Mouse (Mus musculus): ENCODE results near the gene Itsn2.
"Not testable (repeated sequence)": the region's sequence is repeated elsewhere in the genome, so short reads cannot be mapped to it uniquely, and the experiment has no call there.

The Itsn2 gene

DNA sequence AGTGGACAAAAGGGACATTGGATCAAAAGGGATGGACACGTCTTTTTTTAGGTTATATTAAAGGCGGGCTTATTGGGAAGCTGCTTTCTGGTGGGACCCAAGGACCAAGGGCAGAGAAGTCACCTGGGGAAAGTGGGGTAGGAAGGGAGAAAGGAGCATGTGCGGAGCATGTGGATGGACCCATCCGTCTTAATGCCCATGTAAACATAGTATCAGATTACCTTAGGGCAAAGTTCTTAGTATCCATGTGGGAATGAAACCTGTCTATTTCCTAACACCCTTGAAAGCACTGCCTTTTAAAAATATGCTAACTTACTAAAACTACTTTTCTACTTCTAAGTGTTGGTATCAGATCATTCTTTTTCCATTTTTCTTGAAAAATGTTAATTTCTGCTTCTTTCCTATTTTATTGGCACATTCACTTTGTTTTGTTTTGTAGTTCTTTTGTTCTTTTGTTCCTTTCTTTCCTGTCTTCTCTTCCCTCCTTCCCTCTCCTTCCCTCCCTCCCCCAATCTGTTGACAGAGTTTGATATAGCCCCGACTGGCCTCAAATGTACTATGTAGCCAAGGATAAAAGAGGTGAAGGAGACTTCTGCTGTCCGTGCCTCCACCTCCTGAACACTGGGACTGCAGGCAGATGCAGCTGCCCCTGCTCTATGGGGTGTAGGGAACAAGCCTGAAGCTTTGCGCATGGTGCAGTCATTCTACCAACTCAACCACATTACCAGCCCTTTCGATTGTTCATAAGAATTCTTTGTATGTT is 6.4 kb downstream of the Itsn2 start:
- no peak for DNase-seq (ENCODE audit: low spot score in 2 of 2)

DNA sequence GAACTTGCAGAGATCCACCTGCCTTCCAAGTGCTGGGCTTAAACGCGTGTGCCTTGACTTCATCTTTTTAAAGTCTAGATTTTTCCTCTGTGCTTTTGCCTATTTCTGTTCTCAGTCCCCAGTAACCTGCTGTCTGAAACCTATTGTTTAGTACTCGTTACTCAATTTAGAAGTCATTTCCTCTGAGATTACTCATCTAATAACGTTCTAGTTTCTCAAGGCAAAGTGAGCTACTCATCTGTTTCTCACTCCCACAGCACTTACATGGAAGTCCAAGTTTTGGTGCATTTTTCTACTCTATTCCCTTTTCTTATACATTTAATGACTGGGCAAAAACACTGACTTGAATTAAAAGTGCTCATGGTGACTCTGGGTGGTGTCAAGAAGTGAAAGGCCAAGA is 7.3 kb downstream of the Itsn2 start:
- no peak for DNase-seq (ENCODE audit: low spot score in 2 of 2)

DNA sequence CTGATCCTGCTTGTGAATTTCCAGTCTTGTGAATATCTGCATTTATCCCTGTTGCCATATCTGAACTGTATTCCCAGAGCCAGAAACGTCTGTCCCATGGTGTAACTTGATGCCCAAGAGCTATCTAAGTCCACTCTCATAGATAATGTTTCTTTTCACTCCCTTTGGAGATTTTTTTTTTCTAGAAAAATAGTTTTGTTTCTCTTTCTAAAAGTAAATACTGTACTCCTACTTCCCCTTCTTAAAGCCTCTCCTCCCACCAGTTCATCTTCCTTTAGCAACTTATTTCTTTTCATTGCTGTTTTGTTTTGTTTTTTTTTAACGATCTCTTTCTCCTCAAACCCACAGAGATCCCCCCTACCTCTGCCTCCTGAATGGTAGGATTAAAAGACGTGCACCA is 14.2 kb downstream of the Itsn2 start:
- no peak for DNase-seq (ENCODE audit: low spot score in 2 of 2)

DNA sequence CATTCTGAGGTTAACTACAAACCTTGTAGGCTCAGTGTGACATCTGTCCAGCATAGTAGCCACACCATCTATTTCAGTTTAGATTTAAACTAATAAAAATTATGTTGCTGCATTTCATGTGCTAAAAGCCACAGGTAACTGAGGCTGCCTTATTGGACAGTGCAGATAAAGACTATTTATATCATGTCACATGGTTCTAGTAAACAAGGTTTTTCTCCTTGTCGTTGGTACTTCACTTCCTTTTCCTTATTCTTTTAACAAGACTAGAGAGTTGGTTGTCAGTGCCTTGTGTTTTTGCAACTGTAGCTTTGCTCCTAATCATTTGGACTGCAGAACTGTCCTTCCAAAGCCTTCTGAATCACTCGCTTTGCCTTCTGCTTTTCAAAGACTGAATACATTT is 22.3 kb downstream of the Itsn2 start:
- no peak for DNase-seq (ENCODE audit: low spot score in 2 of 2)

DNA sequence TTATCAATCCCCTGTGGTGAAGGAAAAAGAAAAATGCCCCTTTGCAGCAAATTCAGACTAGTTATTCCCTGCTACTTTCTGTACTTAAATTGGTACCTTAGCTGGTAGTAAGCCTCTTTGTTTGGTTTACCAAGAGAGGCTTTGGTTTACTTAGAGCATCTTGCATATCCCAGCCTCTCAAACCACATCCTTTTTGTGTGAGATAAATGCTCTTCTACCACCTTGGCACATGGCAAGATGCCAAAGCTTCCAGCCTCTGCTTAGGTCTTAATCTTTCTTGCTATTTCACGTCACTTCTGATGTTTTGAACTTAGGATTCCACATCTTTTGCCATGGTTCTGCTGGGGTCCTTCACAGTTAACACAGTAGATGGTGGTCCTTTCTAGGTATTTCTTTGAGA is 31.8 kb downstream of the Itsn2 start:
- no peak for DNase-seq (ENCODE audit: low spot score in 2 of 2)

DNA sequence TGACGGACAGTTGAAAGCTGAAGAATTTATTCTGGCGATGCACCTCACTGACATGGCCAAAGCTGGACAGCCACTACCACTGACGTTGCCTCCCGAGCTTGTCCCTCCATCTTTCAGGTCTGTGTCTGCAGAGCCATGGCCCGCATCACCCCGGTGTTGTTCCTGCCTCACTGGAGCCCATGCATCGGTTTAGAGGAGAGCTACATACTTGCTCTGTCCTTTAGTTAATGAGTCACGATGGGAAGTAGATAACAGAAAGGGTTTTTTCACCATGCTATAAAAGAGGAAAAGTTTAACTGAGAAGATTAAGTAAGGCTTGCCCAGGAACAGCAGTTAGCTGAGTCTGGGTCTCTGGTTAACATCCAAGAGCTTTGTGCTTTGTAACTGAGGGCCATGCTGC is 40.5 kb downstream of the Itsn2 start:
- no peak for DNase-seq (ENCODE audit: low spot score in 2 of 2)

DNA sequence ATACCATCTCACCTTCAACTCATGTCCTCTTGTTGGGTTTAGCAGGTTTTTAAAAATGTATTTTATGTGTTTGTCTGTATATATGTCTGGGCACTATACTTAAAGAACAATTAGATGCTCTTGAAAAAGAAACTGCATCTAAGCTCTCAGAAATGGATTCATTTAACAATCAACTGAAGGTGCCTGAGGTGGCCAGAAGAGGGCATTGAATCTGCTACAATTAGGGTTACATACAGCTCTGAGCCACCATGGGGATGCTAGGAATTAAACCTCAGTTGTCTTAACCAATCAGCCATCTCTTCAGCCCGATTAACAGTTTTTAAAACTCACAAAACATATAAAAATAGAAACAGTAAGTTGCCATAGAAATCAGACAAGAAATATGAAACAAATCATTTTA is 46.0 kb downstream of the Itsn2 start:
- no peak for DNase-seq (ENCODE audit: low spot score in 2 of 2)

DNA sequence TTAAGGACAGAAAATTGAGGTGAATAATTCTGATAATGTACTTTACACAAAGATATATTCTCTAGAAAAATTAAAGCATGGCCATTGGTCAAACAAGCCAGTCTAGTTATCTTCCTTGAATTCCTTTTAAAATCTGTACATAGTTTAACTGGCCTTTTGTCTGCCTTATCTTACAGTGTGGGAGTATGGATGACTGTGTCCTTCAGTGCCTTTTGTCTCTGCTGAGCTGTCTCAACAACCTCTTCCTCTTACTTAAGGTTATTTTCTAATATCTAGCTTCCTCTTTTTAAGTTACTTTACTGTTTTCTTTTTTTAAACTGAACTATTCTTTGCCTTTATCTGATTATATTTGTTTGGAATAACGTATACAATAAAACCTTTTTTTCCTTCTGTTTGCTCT is 48.3 kb downstream of the Itsn2 start:
- no peak for DNase-seq (ENCODE audit: low spot score in 2 of 2)

DNA sequence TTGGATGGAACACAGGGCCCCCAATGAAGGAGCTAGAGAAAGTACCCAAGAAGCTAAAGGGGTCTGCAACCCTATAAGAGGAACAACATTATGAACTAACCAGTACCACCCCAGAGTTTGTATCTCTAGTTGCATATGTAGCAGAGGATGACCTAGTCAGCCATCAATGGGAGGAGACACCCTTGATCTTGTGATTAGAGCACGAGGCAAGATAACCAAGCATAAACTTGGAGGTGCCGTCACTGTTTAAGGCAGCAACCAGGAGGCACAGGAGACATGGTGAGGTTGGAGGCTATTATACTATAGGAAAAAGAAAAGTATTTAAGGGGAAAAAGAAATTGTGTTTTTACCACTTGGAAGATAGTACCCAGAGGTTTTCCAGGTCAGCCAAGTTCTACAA is 64.4 kb downstream of the Itsn2 start:
- no peak for DNase-seq (ENCODE audit: low spot score in 2 of 2)

DNA sequence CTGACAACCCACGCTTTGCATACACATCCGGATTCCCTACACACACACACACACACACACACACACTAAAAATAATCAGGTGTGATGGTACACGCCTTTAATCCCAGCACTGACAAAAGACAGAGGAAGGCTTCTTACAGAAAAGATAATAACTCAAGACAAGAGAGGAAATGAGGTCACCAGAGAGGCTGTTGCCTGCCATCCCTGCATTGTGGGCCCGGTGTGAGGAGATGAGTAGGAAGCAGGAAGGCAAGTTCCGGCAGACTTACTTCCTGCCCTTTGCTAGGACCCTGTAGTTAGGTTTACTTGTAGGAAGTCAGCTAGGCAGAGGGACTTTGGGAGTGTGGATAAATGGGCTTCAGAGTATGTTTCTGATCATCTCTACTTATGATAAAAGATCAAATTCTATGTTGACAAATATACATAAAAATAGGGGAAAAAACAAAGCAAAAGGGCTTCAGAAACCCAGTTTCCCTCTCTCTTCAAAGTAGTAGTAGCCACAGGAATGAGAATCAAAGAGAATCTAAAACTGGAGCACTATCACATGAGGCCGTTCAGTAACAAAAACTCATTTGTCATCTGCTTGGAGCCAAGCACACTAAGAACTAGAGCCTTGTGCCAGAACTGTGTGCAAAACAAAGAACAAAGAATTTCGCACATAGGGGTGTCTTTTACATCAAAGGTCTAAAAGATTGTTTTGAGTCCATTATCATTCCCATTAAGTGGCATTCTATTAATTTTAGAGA is 72.7 kb downstream of the Itsn2 start:
- DNase-seq (ENCODE audit: low spot score in 2 of 2): no peak

DNA sequence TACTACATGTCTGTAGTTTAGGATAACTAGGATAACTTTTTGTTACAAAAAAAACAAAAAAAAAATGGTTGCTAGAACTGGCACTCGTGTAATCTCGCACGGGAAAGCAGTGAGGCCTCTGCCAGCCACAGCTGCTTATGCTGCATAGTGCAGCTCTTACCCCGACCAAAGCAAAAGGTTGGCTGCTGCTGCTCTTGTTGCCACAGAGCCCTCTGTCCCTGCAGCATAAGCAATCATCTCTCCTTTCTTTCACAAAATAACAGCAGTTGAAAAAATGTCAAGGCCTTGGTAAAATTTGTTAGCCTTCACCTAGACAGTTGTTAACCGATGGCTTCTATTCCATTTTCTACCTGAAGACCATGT is 73.2 kb downstream of the Itsn2 start:
- no peak for DNase-seq (ENCODE audit: low spot score in 2 of 2)

DNA sequence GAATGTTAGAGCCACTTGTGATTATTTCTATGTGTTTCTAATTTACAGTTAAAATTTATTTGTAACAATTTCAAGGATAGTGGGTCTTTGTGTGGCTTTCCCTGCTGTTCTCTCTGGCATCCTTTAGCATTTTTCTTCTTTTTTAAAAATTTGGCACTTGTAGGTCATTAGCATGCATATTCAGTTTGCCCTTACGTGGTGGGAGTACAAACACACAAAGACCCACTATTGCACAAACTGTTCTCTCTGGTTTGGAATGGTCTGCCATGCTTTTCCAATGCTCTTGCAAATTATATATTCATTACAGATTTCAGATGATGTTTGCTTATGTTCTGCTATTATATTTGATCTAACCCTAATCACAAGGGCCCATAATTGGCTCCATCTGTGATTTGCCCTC is 83.9 kb downstream of the Itsn2 start:
- DNase-seq (ENCODE audit: low spot score in 2 of 2): no peak

DNA sequence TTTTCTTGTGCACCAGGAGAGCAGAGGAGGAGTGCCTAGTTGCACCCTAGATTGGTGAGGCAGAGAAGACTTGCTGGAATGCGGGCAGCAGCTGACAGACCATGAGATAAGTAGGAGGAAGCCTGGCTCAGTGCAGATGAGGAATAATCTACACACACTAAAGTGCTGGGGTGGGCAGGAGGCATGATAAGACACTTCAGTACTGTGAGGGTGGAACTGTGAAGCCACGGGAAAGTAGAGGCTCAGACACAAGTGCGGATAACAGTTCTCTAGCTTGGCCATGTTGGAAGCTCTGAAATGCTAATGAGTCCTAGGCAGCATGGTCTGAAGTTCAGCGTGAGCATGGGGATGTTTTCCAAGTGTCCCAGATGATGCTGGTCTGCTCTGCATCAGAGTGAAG is 87.5 kb downstream of the Itsn2 start:
- DNase-seq (ENCODE audit: low spot score in 2 of 2): peak; percentile 77 to 90

DNA sequence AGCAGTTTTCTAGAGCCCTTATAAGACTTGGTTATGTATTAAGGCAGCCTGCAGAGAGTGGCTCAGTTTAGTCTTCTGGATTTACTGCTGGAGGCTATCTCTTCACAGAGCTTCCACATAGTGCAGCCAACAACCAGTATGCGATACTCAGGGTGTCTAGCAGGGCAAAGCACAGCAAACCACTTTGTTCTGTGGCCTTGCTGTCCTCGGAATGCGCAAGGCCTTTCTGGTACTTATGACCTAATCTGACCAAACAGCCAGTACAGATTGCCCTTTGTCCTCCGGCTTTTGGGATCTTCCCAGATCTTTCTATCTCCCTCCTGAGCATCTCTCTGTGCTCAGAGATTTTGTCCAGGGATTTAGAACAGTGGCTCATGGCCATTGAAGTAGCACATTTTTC is 93.0 kb downstream of the Itsn2 start:
- no peak for DNase-seq (ENCODE audit: low spot score in 2 of 2)

DNA sequence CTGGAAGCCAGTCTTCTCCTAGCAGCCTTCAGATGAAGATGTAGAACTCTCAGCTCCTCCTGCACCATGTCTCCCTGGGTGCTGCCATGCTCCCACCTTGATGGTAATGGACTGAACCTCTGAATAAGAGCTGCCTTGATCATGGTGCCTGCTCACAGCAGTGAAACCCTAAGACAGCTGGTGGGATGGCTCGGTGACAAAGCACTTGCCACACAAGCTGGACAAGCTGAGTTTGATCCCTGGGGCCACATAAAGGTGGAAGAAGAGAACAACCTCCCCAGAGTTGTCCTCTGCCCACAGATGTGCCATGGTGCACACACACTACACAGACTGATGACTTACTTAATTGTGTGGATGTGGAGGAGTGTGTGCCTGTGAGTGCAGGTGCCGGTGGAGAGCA is 95.9 kb downstream of the Itsn2 start:
- DNase-seq (ENCODE audit: low spot score in 2 of 2): no peak

DNA sequence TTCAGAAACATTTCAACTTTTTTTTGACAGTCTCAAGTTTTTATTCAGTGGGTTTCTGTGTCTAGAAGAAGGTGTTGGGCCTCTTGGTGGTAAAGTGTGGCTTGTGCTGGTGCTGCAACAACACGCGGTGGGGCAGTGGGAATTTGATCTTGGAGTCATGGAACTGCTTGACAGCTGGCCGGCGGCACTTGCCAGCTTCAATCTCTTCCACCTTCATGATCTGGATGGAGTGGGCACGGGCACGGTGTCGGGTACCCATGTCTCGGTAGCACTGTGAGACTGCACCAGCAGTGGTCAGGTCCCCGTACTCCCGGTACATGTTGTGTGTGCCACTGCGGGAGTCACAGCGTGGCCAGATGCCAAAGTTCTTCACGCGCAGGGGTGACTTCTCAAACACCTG is 96.9 kb downstream of the Itsn2 start:
- no peak for DNase-seq (ENCODE audit: low spot score in 2 of 2)

DNA sequence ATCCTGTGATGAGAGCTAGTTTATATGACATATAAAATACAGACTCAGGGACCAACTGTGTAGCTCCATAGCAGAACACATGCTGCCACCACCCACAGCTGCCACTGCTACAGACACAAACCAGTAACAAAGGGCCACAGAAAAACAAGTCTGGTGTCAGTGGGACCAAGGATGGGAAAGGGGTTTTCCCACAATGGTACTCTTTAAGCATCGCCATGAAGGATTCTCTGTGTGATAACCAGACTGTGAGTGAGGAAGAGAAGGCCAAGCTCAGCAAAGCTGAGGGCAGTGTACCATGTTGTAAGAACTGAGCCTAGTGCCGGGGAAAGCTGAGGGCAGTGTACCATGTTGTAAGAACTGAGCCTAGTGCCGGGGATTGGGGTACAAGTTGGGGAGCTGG is 98.8 kb downstream of the Itsn2 start:
- no peak for DNase-seq (ENCODE audit: low spot score in 2 of 2)

DNA sequence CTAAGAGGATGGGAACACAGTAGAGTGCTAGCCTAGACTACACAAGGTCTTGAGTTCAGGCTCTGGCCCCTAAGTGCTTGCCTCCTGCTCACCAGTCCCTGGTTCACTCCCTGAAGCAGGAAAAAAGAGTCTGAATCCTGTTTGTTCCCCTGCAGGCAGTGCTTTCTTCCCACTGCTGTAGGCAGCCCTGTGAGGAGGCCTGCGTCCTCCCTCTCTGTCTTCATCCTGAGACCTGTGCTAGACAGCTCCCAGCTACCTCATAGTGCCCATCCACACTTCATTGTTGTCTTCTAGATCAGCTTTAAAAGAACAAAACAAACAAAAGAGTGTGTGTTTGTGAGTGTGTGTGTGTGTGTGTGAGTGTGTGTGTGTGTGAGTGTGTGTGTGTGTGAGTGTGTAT is 102.1 kb downstream of the Itsn2 start:
- no peak for DNase-seq (ENCODE audit: low spot score in 2 of 2)

DNA sequence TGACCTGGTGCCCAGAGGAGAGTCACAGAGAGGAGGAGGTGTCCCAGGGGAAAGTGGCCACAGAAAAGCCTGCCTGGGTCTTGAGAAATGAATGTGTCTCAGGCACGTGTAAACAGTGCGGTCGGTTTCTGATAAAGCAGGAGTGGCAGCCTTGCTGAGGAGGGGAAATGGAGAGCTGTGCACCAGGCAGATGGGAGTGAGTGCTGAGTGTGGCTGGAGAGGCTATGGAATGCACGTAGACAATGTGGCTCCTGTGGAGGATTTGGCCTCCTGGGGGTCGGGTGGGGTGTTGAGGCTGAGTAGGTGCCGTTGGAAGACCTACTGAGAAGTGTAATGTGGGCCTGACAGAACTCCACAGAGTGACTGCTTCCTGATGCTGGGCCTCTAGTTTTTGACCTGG is 113.2 kb downstream of the Itsn2 start:
- not testable (repeated sequence) for DNase-seq (ENCODE audit: low spot score in 2 of 2)

DNA sequence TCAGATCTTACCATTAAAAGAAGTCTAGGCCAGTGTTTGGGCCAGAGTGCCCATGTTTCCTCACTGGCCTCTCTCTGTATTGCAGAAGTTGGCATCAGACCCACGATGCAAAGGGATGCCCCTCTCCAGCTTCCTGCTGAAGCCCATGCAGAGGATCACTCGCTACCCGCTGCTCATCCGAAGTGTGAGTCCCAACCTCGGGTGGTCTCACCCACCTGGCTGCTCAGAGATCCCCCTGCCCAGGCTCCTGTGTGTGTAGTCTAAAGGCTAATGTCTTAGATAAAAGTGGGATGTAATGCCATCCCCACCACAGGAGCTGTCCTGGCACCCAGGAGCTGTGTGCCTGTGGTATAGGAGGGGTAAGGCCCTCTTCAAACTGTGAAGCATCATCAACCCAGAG is 113.7 kb downstream of the Itsn2 start:
- DNase-seq (ENCODE audit: low spot score in 2 of 2): no peak

DNA sequence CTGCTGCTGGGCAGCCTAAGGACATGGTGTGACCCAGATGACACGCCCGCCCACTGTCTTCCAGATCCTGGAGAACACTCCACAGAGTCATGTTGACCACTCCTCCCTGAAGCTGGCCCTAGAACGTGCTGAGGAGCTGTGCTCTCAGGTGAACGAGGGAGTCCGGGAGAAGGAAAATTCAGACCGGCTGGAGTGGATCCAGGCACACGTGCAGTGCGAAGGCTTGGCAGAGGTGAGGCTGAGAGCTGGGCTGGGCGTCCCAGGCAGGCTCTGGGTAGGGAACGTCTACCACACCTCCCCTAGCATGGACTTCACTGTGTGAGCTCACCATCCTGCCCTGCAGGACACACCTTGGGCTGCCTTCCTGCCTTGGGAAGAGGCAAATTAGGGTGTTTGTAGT is 114.5 kb downstream of the Itsn2 start:
- no peak for DNase-seq (ENCODE audit: low spot score in 2 of 2)

DNA sequence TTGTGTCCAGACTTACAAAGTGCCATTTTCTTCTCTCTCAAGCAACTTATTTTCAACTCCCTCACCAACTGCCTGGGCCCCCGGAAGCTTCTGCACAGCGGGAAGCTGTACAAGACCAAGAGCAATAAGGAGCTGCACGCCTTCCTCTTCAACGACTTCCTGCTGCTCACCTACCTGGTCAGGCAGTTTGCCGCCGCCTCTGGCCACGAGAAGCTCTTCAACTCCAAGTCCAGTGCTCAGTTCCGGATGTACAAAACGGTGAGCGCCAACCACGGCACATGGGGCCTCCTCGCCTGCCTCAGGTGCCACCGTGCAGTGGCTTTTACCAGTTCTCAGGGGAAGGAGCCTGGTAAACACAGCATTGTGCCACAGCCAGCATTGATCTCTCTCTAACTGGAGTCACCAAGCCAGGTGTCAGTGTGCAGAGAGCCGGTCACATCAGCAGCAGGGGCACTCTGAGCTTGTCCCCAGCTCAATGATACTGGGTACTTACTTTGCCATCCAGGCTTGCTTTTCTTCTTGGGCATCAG is 115.1 kb downstream of the Itsn2 start:
- DNase-seq (ENCODE audit: low spot score in 2 of 2): no peak

DNA sequence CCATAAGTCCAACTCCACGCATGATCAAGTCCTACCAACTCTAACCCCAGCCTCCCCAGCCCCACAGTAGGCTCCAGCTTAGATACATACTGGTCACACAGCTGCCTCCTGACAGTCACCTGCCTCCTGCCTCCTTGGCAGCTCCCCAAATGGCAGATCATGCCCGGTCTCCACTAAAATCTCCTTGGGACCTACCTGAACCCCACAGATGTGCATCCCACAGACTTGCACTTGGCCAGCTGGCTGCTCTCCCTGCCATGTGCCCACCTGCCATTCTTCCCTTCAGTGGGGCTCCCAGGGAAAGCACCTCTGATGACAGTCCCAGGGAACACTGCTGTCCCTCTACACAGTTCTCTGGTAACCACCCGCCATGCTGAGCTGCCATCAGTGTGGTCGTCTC is 115.9 kb downstream of the Itsn2 start:
- DNase-seq (ENCODE audit: low spot score in 2 of 2): no peak

All from right cerebral cortex, postnatal 36 days (tissue).